In genomic region chr9:24189511-24190260, GRCm38 (mm10) we compare ENCODE assay signal across 9 mouse cellular contexts.
A peak's percentile ranks its signal among the peaks of the same experiment; 100 is the strongest.
DNase-seq lines count a peak whose midpoint lies in the region; ATAC-seq lines count a peak whose summit lies in the region.
"Had no signal": no experiment of that assay in that cellular context is flagged by ENCODE, and none has a peak within 500 bp of the region (broad histone marks: within the 10 kb centered on the region; RNA-seq: fewer than 3 reads in every experiment).

No protein-coding gene starts in this region.

- intact Hi-C loops in left cerebral cortex, postnatal 14 days (cut with DNase I) = no loop called here

- H3K4me2 ChIP-seq in hindbrain, embryonic 11.5 days (replicated peaks; ENCODE audit: low read depth, low read length) = no peak overlapping the region
- H3K4me2 ChIP-seq in intestine, embryonic 16.5 days (ENCODE audit: low read depth, low read length) = no peak overlapping the region

- 48% methylated on average over 2 of the region's 2 CpGs for WGBS in hindbrain, embryonic 11.5 days
- WGBS in hindbrain, embryonic 10.5 days = 54% methylated on average over 2 of the region's 2 CpGs
- 50% methylated on average over 2 of the region's 2 CpGs for WGBS in intestine, embryonic 16.5 days

- no peak overlapping the region for H3K27ac ChIP-seq in hindbrain, embryonic 11.5 days (ENCODE audit: low read depth, low read length)
- no peak overlapping the region for H3K27ac ChIP-seq in hindbrain, embryonic 10.5 days
- H3K27ac ChIP-seq in intestine, embryonic 16.5 days (ENCODE audit: low read length) = no peak overlapping the region

- no peaks in the 10 kb centered on the region for H3K4me1 ChIP-seq in hindbrain, embryonic 11.5 days (replicated peaks; ENCODE audit: control insufficient read depth, insufficient read depth, low read length)
- no peaks in the 10 kb centered on the region for H3K4me1 ChIP-seq in hindbrain, embryonic 10.5 days (replicated peaks)
- H3K4me1 ChIP-seq in intestine, embryonic 16.5 days (ENCODE audit: control insufficient read depth, insufficient read depth, low read length) = no peaks in the 10 kb centered on the region

- ATAC-seq in hindbrain, embryonic 11.5 days (ENCODE audit: low FRiP score) = no peak
- no peak for ATAC-seq in intestine, embryonic 16.5 days

- H3K9me3 ChIP-seq in hindbrain, embryonic 11.5 days (ENCODE audit: control insufficient read depth, low read length) = no peaks in the 10 kb centered on the region
- no peaks in the 10 kb centered on the region for H3K9me3 ChIP-seq in hindbrain, embryonic 10.5 days
- no peaks in the 10 kb centered on the region for H3K9me3 ChIP-seq in intestine, embryonic 16.5 days (ENCODE audit: control insufficient read depth, low read length)
- H3K9me3 ChIP-seq: G1E had no signal

- H3K36me3 ChIP-seq in hindbrain, embryonic 11.5 days (ENCODE audit: control insufficient read depth, insufficient read depth, low read length) = no peaks in the 10 kb centered on the region
- no peaks in the 10 kb centered on the region for H3K36me3 ChIP-seq in hindbrain, embryonic 10.5 days
- no peaks in the 10 kb centered on the region for H3K36me3 ChIP-seq in intestine, embryonic 16.5 days (ENCODE audit: control insufficient read depth, insufficient read depth, low read length)
- H3K36me3 ChIP-seq: G1E had no signal

- H3K9ac ChIP-seq in hindbrain, embryonic 11.5 days (ENCODE audit: low read depth, low read length) = no peak overlapping the region
- no peak overlapping the region for H3K9ac ChIP-seq in intestine, embryonic 16.5 days (ENCODE audit: low read depth, low read length)

- no peaks in the 10 kb centered on the region for H3K27me3 ChIP-seq in hindbrain, embryonic 11.5 days (ENCODE audit: control insufficient read depth, insufficient read depth, low read length)
- no peaks in the 10 kb centered on the region for H3K27me3 ChIP-seq in hindbrain, embryonic 10.5 days (ENCODE audit: insufficient read depth, poor library complexity, severe bottlenecking)
- H3K27me3 ChIP-seq in intestine, embryonic 16.5 days (replicated peaks; ENCODE audit: control insufficient read depth, insufficient read depth, low read length) = no peaks in the 10 kb centered on the region

- DNase-seq in hindbrain, embryonic 11.5 days (ENCODE audit: low spot score) = peak; percentile 3
- DNase-seq in hindbrain, embryonic 10.5 days (ENCODE audit: low spot score) = no peak
- DNase-seq in frontal cortex, postnatal 14 days (ENCODE audit: low spot score in 2 of 2) = peak; percentile 7 to 10
- DNase-seq in left cerebral cortex, postnatal 14 days (ENCODE audit: low spot score in 2 of 2) = peak; percentile 24 to 34
- DNase-seq in right cerebral cortex, postnatal 14 days = peak; percentile 7
- no peak for DNase-seq in lung, postnatal 4 days
- DNase-seq: liver had no signal

- no peak overlapping the region for H3K4me3 ChIP-seq in hindbrain, embryonic 11.5 days (ENCODE audit: low read depth, low read length)
- H3K4me3 ChIP-seq in hindbrain, embryonic 10.5 days = no peak overlapping the region
- no peak overlapping the region for H3K4me3 ChIP-seq in intestine, embryonic 16.5 days (ENCODE audit: low read length)

Comparison
In these comparisons a context has a peak if more than half of its experiments do, and no peak if none do; other contexts are left out.
1. DNase-seq: peak in hindbrain, embryonic 11.5 days (single experiment), frontal cortex, postnatal 14 days (2 of 2), left cerebral cortex, postnatal 14 days (2 of 2) and right cerebral cortex, postnatal 14 days (single experiment); none in hindbrain, embryonic 10.5 days (single experiment) and lung, postnatal 4 days (0 of 2).